Mouse (Mus musculus): ENCODE data around the gene Gm20721. TPM values are rescaled to one million over a fixed set of nuclear protein-coding genes. Genes with fewer than 3 reads are reported as not detected.

Gm20721 gene
- total and polyA plus RNA-seq, 3 experiments = 55.7 to 363 TPM; not detected in 1

DNA sequence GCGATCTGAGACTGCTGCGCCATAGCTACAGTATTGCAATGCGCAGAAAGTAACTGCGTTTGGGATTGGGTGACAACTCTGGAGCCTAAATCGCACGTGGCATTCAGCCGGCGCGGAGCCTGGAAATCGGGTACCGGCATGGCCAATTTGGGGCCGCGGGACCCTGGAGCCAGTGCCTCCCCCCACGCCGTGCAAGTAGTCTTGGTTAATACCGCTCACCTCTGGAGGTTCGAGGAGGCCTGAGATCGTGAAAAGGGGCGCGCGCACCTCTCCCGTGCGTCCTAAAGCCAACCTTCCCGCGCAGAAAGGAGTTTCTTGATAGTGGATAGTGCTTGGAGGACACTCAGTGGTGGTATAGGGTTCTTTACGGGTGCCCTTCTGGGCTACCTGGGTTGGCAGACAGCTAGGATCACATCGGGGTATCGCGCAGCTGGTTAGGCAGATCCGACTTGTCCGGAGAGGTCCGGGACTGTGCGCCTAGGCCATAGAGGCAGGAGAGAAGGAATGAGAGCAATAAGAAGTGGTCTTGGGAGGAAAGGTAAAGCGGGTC lies 60.5 kb downstream of the Gm20721 start:
- no peak for DNase-seq (ENCODE audit: extremely low read depth)
- Histone ChIP-seq H3K27ac (ENCODE audit: insufficient read depth, low read depth) (no peak overlapping the region), H3K9me3 (replicated peaks; ENCODE audit: low read length) (peaks cover 21% of the 10 kb centered on the region), H3K4me1 (ENCODE audit: control insufficient read depth in 1 of 2, insufficient read depth in 2 of 2) (peaks cover 0 to 8% of the 10 kb centered on the region in 2 experiments; a peak in 2 of 4 replicates), H3K27me3 (replicated peaks) (no peaks in the 10 kb centered on the region), H3K4me3 (replicated peaks in 1 of 3; ENCODE audit: low read depth in 2 of 3, low read length in 2 of 3, poor library complexity in 1 of 3) (no peak overlapping the region), H3K9ac (ENCODE audit: insufficient read depth, low read depth) (no peak overlapping the region), H3K36me3 (replicated peaks in 1 of 2; ENCODE audit: control insufficient read depth in 1 of 2, insufficient read depth in 1 of 2, low read length in 1 of 2) (peaks cover 63 to 95% of the 10 kb centered on the region in 2 experiments), H3K4me2 (ENCODE audit: insufficient read depth, low read depth, poor library complexity, severe bottlenecking) (no peak overlapping the region), H3K79me2 (replicated peaks; ENCODE audit: control insufficient read depth, extremely low read depth, insufficient read depth, poor library complexity, severe bottlenecking) (peaks cover 30% of the 10 kb centered on the region)
- no peak for TF ChIP-seq TBP (conservative IDR thresholded peaks at IDR 0.05; ENCODE audit: low read depth, low read length)
- TF ChIP-seq BHLHE40 (IDR thresholded peaks at IDR 0.05; ENCODE audit: low read depth, low read length) = no peak
- no peak for TF ChIP-seq ZNF384 (IDR thresholded peaks at IDR 0.05; ENCODE audit: low read depth, low read length)
- no peak for TF ChIP-seq RAD21 (IDR thresholded peaks at IDR 0.05; ENCODE audit: low read depth, low read length)
- TF ChIP-seq HCFC1 (IDR thresholded peaks at IDR 0.05; ENCODE audit: low read depth, low read length) = no peak
- no peak for TF ChIP-seq SIN3A (IDR thresholded peaks at IDR 0.05; ENCODE audit: low read length)
- no peak for TF ChIP-seq IRF4 (IDR thresholded peaks at IDR 0.05; ENCODE audit: low read depth, low read length)
- TF ChIP-seq EP300 (IDR thresholded peaks at IDR 0.05; ENCODE audit: low read length) = no peak
- TF ChIP-seq ETS1 (conservative IDR thresholded peaks at IDR 0.05; ENCODE audit: low read depth, low read length) = no peak
- TF ChIP-seq MXI1 (IDR thresholded peaks at IDR 0.05; ENCODE audit: low read depth, low read length) = no peak
- dilution Hi-C loops (cut with MboI; ENCODE audit: extremely low pct_ligation_motif_present, extremely low pct_unique_long_range_greater_than_20kb, low sequenced_read_pairs) (no loop called here), in situ Hi-C loops (cut with MboI; ENCODE audit: low pct_ligation_motif_present, low pct_unique_long_range_greater_than_20kb, low sequenced_read_pairs) (no loop called here)

DNA sequence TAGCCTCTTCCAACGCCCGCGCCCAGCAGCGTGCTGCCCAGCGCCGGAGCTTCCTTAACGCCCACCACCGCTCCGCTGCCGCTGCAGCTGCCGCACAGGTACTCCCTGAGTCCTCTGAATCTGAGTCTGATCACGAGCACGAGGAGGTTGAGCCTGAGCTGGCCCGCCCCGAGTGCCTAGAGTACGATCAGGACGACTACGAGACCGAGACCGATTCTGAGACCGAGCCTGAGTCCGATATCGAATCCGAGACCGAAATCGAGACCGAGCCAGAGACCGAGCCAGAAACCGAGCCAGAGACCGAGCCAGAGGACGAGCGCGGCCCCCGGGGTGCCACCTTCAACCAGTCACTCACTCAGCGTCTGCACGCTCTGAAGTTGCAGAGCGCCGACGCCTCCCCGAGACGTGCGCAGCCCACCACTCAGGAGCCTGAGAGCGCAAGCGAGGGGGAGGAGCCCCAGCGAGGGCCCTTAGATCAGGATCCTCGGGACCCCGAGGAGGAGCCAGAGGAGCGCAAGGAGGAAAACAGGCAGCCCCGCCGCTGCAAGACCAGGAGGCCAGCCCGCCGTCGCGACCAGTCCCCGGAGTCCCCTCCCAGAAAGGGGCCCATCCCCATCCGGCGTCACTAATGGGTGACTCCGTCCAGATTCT lies 61.6 kb downstream of the Gm20721 start:
- Histone ChIP-seq H3K27ac (ENCODE audit: insufficient read depth, low read depth) (no peak overlapping the region), H3K4me1 (ENCODE audit: control insufficient read depth in 1 of 2, insufficient read depth in 2 of 2) (no peaks in the 10 kb centered on the region), H3K27me3 (replicated peaks) (no peaks in the 10 kb centered on the region), H3K4me3 (replicated peaks in 1 of 3; ENCODE audit: low read depth in 2 of 3, low read length in 2 of 3, poor library complexity in 1 of 3) (no peak overlapping the region), H3K36me3 (replicated peaks in 1 of 2; ENCODE audit: control insufficient read depth in 1 of 2, insufficient read depth in 1 of 2, low read length in 1 of 2) (peaks cover 67 to 96% of the 10 kb centered on the region in 2 experiments), H3K9me3 (replicated peaks; ENCODE audit: low read length) (peaks cover 21% of the 10 kb centered on the region), H3K9ac (ENCODE audit: insufficient read depth, low read depth) (no peak overlapping the region), H3K4me2 (ENCODE audit: insufficient read depth, low read depth, poor library complexity, severe bottlenecking) (no peak overlapping the region), H3K79me2 (replicated peaks; ENCODE audit: control insufficient read depth, extremely low read depth, insufficient read depth, poor library complexity, severe bottlenecking) (peaks cover 20% of the 10 kb centered on the region)
- no peak for DNase-seq (ENCODE audit: extremely low read depth)
- dilution Hi-C loops (cut with MboI; ENCODE audit: extremely low pct_ligation_motif_present, extremely low pct_unique_long_range_greater_than_20kb, low sequenced_read_pairs) (no loop called here), in situ Hi-C loops (cut with MboI; ENCODE audit: low pct_ligation_motif_present, low pct_unique_long_range_greater_than_20kb, low sequenced_read_pairs) (no loop called here)
- TF ChIP-seq E2F4 (IDR thresholded peaks at IDR 0.05; ENCODE audit: insufficient replicate concordance, low read depth, low read length) = no peak
- TF ChIP-seq IRF4 (IDR thresholded peaks at IDR 0.05; ENCODE audit: low read depth, low read length) = no peak
- no peak for TF ChIP-seq USF1 (IDR thresholded peaks at IDR 0.05; ENCODE audit: low read depth, low read length)
- no peak for TF ChIP-seq TCF12 (IDR thresholded peaks at IDR 0.05; ENCODE audit: low read depth, low read length)
- TF ChIP-seq CHD2 (IDR thresholded peaks at IDR 0.05; ENCODE audit: low read length) = no peak
- no peak for TF ChIP-seq GABPA (IDR thresholded peaks at IDR 0.05; ENCODE audit: insufficient replicate concordance, low read depth, low read length)
- TF ChIP-seq MXI1 (IDR thresholded peaks at IDR 0.05; ENCODE audit: low read depth, low read length) = no peak
- no peak for TF ChIP-seq USF2 (conservative IDR thresholded peaks at IDR 0.05; ENCODE audit: low read depth, low read length)
- TF ChIP-seq CHD1 (IDR thresholded peaks at IDR 0.05; ENCODE audit: low read depth, low read length) = no peak
- TF ChIP-seq MYC (IDR thresholded peaks at IDR 0.05; ENCODE audit: low read depth, low read length) = no peak
- TF ChIP-seq SMC3 (IDR thresholded peaks at IDR 0.05; ENCODE audit: low read depth, low read length) = no peak
- TF ChIP-seq MEF2A (IDR thresholded peaks at IDR 0.05; ENCODE audit: borderline replicate concordance, low read depth, low read length) = no peak
